Mouse (Mus musculus): ENCODE measurements around the gene Nav2.
A peak's percentile ranks its signal among the peaks of the same experiment; 100 is the strongest.

The Nav2 gene

DNA sequence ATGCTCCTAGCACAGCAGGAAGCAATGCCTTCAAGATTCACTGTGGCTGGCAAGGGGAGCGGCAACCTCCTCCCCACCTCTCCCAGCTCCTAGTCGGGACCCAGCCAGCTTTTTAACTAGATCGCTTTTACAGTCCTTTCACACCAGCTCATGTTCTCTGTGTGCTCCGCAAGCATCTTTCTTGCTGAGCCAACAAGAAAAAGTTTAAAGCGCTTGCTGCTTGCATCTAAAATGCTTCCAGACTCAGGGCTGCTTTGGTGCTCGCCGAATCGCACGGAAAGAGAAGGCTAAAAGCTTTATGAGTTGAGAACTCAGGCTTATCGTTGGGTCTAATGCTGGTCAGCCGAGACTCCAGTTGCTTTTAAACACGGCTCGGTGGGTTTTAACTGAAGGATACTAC, 510.3 kb downstream of the Nav2 start:
- no peak for DNase-seq

DNA sequence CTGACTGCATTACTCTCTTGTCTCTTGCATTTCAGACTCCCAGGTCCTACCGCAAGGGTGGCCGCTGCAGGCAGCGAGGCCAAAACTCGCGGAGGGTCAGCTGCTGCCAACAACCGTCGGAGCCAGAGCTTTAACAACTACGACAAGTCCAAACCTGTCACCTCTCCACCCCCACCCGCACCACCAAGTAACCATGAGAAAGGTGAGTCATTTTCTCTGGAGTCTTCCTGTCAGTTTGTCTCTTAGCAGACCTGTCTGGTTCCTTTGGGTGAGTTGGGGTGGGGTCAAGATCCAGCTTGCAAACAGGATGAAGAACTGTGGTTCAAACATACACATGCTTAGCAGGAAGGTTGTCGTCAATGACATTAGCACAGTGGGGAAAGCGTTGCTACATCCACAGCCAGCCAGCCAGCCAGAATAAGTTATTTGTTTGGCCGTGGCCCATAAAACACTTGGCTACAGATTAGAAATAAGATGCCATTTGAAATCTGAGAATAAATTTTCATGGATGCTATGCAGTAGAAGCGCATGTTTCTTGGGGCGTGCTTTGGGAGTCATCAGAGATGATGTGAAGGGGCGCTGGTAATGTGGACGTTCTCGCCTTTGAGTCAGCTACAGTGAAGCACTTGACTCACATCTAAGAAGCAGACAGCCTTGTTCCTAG, 511.8 kb downstream of the Nav2 start:
- DNase-seq: no peak

DNA sequence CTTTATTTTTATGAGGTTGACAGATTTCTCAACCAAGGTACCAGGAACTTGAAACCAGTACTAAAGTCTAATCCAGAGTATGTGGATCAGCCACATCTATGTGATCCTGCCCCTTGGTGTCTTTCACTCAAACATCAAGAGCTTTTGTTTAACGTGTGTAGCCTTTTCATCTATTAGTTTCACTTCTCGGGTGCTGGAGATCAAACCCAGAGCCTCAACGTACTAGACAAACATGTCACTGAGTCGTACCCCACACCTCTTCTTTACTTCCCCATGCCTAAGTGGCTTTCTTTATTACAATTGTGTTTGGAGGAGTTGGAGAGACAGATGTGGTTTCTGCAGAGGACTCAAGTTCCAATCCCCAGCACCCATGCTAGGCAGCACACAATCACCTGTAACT, 512.7 kb downstream of the Nav2 start:
- DNase-seq: no peak

GRCm38 (mm10) chr7:49423943-49424342, 515.4 kb downstream of the Nav2 start:
- DNase-seq: no peak

GRCm38 (mm10) chr7:49426060-49426459, 517.5 kb downstream of the Nav2 start:
- no peak for DNase-seq

GRCm38 (mm10) chr7:49427843-49428242, 519.3 kb downstream of the Nav2 start:
- DNase-seq: no peak

- no peak for DNase-seq
Measured at GRCm38 (mm10) chr7:49428947-49429346, 520.4 kb downstream of the Nav2 start.

DNA sequence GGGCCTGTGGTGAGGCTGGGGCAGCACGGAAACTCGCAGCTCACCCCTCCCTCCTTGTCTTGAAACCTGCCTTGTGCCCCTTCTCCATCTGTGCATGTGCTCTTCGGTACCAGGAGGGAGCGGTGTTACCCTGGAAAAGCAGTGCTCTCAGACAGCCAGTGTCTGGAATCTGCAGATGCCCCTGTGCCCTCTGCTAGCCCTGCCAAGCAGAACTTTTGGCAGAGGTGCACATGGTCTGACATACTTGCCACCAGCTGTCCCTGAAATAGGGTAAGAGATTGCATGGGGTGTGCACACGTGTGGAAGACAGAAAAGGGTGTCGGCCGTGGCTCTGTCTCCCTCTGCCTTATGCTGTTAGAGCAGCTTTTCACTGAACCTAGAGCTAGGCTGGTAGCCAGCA, 522.3 kb downstream of the Nav2 start:
- no peak for DNase-seq

DNA sequence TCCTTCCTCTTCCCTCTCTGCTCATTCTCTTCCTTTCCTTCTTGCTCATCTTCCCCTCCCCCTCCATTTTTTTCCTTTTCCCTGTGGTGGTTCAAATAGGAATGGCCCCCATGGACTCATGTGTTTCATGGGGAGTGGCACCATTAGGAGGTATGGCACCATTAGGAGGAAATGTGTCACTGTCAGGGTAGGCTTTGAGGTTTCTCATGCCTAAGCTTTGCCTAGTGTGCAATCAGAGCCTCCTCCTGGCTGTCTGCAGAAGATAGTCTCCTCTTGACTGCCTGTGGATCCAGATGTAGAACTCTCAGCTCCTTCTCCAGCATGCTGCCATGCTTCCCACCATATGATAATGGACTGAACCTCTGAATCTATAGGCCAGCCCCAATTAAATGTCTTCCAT, 525.4 kb downstream of the Nav2 start:
- no peak for DNase-seq

GRCm38 (mm10) chr7:49436492-49436891, 528.0 kb downstream of the Nav2 start:
- no peak for DNase-seq

DNA sequence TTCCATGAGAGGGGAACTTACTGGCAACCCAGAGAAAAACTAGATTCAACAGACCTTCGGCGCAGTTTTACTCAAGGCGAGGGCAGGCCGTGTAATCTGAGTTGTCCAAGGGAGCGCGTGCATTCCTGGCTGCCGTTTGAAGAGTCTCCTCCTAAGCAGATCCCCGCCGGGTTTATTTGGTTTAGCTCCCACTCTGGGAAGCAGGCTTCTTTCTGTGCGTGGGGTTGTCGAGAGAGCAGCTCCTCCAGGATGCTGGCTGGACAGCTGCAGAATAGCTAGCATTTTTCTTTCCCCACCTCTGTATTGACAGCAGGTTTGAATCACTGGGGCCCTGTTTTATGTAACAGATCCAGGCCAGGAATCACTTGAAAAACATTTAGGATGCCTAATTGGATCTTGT, 529.4 kb downstream of the Nav2 start:
- no peak for DNase-seq

GRCm38 (mm10) chr7:49439136-49439535, 530.6 kb downstream of the Nav2 start:
- no peak for DNase-seq

- no peak for DNase-seq
Measured at GRCm38 (mm10) chr7:49440333-49440969, 531.9 kb downstream of the Nav2 start.

- no peak for DNase-seq
Measured at GRCm38 (mm10) chr7:49442174-49442573, 533.7 kb downstream of the Nav2 start.

DNA sequence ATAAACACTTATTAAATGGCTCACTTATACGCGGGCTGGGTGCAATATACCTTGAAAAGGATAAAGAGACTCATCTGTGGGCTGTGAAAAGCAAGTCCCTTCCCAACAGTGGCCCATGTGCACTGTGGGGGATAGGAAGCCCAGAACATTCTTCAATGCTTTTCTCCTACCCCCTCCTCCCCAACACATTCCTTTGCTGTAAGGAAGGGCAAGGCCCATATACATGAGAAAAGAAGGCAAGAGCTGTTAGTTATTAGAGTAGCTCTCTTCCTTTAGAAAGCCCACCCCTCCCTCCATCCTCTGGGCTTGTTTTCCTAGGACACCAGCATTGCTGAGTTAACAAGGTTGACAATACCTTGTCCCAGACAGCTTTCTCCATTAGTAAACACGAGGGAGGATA, 540.1 kb downstream of the Nav2 start:
- DNase-seq: no peak

DNA sequence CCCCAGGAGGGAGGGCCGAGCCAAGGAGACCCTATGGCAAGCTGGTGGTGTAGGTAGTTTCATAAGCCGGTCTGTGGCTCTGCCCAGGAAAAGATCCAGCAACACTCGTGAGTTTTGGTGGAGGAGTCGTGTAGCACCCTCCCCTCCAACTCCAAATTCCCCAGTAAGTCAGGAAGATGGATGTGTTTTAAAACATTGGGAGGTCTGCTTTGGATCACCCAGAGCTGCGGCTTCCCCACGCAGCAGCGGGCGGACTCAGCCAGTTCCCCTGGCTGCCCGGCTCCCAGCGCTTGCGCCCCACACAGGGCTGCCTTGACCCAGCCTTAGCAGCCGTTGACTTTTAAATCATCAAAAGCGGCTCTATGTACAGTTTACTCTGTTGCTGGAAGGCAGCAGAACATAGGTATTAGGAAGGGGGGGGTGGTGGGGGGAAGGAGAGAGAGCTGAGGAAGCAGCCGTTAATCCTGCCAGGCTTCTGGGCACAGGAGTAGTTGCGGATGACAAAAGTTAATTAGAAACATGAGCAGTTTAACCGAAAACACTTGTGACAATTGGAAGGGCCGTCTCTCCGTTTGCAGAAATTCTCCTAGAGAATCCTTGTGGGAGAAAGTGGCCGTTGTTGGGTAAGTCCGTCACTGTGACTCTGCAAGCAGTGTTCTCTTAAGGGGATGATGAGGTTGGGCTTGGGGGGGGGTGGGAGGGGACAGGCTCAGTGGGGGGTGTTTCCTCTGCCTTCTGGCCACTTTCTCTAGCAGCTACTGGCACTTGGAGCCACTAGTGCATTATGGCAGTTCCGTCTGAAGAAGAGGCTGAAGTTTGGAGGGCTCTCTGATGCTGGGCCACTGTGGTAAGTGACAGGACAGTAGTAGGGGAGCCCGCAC, 542.0 kb downstream of the Nav2 start:
- DNase-seq: no peak

DNA sequence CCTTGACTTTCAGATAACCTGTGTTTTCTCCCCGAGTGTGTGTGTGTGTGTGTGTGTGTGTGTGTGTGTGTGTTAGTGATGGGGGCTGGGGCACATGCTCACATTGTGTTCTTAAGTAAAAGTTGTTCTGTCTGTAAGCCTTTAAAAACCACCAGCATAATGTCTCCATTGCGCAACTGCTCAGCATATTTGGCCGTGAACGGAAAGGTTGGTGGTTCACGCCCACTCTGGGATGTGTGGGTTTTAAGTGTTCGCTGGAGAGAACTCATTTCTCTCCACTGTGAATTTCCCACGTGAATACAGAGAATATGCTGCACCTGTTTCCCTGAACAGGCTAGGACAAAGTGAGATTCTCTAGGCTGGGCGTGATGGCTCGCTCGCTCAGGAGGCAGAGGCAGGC, 542.7 kb downstream of the Nav2 start:
- DNase-seq: no peak

DNA sequence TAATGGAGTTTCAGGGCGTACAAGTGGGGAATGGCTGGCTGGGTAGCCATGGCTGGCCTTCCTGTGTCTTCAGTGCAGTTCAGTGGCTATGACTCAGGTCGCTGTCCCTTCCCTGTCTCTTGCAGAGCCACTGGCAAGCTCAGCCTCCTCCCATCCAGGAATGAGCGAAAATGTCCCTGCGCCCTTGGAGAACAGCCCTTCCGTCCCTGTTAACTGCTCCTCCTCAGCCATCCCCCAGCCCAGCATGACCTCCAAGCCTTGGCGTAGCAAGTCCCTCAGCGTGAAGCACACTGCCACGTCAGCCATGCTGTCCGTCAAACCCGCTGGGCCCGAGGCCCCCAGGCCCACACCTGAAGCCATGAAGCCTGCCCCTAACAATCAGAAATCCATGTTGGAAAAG, 543.8 kb downstream of the Nav2 start:
- no peak for DNase-seq

DNA sequence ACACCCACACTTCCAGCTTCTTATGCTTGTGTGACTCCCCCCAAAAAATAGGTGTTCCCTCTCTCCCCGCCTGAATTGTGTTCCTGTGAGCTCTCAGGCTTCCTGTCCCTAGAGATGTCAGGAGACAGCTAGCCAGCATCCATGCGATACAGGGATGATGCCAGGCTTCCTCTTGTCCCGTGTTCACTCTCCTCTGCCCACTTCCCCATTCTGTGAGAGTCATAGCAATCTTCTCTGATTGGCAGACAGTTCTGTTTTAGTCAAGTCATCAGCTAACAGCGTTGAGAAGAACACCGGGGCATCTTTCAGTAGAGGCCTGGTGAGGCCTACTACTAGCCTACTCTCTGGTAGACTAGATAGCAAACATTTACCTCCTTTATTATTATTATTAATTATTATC, 546.1 kb downstream of the Nav2 start:
- DNase-seq: no peak

DNA sequence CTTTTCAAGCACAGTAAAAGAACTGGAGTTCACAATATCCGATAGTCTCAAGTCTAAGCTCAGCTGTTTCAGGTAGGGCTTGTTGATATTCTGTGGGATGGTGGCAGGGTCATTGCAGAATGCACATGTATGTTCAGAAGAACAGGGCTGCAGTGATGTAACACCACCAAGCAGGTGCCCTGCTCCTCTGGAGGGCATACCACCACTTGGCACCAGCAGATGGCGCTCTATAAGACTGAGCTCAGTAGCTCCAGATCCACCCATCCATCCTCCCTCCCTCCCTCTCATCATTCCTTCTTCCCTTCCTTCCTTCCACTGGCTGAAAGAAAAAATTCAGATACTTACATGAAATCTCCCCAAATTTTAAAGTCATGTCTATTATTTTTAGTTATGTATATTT, 547.6 kb downstream of the Nav2 start:
- peak in 1 of 2 experiments; percentile 24 for DNase-seq

DNA sequence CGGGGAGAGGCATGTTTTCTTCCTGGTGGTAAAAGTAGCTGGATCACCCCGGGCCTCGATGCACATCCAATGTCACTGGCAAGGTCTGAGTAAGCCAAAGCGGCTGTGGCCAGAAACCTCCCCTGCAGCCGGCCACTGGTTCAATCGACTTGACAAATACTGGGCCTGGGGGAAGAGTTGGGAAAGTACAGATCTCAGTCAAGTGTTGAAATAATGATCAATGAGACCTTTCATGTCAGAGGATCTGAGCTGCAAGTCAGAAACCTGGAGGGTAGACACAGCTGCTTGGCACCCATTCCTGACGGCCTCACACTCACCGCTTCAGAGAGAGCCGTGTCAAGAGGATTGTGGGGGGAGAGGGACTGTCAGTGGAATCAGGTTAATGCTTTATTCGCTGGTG, 548.9 kb downstream of the Nav2 start:
- no peak for DNase-seq

GRCm38 (mm10) chr7:49457890-49458289, 549.4 kb downstream of the Nav2 start:
- no peak for DNase-seq

DNA sequence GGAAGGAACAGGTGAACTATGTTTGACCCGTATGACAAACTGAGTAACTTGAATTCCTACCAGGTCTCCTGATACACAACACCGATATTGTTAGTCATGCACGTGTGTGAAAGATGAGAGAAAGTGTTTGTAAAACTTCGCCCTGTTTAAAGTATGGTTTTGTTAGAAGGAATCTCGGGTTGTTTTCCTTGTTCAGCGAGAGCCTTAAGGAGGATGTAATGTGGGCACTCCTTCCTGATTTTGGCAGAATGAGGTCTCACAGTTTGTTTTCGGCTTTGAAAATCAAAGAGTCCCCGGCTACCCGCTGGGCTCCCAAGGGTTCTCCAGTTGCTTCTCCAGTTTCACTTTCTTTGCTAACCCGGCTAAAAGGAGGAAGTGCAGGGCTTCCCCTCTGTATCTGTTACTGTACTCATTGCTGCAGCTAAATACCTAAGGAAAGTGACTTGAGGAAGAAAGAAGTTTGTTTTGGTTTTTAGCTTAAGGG, 553.9 kb downstream of the Nav2 start:
- DNase-seq: no peak

GRCm38 (mm10) chr7:49467861-49468260, 559.3 kb downstream of the Nav2 start:
- no peak for DNase-seq

Data from thymus, adult 18-20 months (tissue).